Mouse (Mus musculus) ES-E14 (cell line): ENCODE results near the gene Prg4. TPM values are rescaled to one million over a fixed set of nuclear protein-coding genes. Genes with fewer than 3 reads are reported as not detected.

Experiments
- DNase-seq: peaks from one replicate; pipeline ENCODE4 v3.0.0-alpha.2; 2013; ENCODE audit warnings: low read depth, low spot score
- H3K27ac ChIP-seq: 2 replicates; pipeline ENCODE4 v1.5.1; 2012; ENCODE audit warnings: low read depth, mild to moderate bottlenecking, low read length, moderate library complexity, mixed read lengths; ENCODE audit not compliant: poor library complexity, insufficient read depth, severe bottlenecking
- H3K36me3 ChIP-seq: 2 replicates; pipeline ENCODE4 v1.6.1; 2012; ENCODE audit warnings: mild to moderate bottlenecking, low read length, moderate library complexity, mixed read lengths; ENCODE audit not compliant: control insufficient read depth, poor library complexity, insufficient read depth, severe bottlenecking
- H3K4me1 ChIP-seq, 2 experiments: fragments of 150-350 bp in 1 of 2; sonication (generic) in 1 of 2; 2 replicates each; pipeline ENCODE4 v1.6.1; 2012; ENCODE audit warnings: low read length in 2 of 2, mild to moderate bottlenecking in 1 of 2, mixed read lengths in 1 of 2; ENCODE audit not compliant: control insufficient read depth in 2 of 2, insufficient read depth in 2 of 2, poor library complexity in 1 of 2
- H3K4me3 ChIP-seq, 2 experiments: fragments of 150-350 bp in 1 of 2; sonication (generic) in 1 of 2; 2 replicates each; pipeline ENCODE4 v1.5.1; 2012; ENCODE audit warnings: low read length in 2 of 2, low read depth in 1 of 2, mild to moderate bottlenecking in 1 of 2, mixed read lengths in 1 of 2; ENCODE audit not compliant: insufficient read depth in 1 of 2, poor library complexity in 1 of 2, severe bottlenecking in 1 of 2
- H3K9ac ChIP-seq: 2 replicates; pipeline ENCODE4 v1.6.1; 2012; ENCODE audit warnings: low read depth, mild to moderate bottlenecking, low read length, mixed read lengths; ENCODE audit not compliant: poor library complexity, insufficient read depth, severe bottlenecking
- H3K9me3 ChIP-seq: fragments of 150-350 bp; sonication (generic); 2 replicates; pipeline ENCODE4 v1.6.1; 2012; ENCODE audit warnings: low read depth, mild to moderate bottlenecking, low read length; ENCODE audit not compliant: control insufficient read depth, insufficient read depth
- CHD2 ChIP-seq: IDR thresholded peaks from 2 replicates; pipeline ENCODE4 v1.6.1; 2014; ENCODE audit warnings: mild to moderate bottlenecking, low read depth, low read length, inconsistent platforms
- HCFC1 ChIP-seq: IDR thresholded peaks from 2 replicates; pipeline ENCODE4 v1.6.1; 2012; ENCODE audit warnings: low read length, inconsistent platforms, borderline replicate concordance; ENCODE audit not compliant: insufficient read depth
- MAFK ChIP-seq: IDR thresholded peaks from 2 replicates; pipeline ENCODE4 v1.6.1; 2014; ENCODE audit warnings: mild to moderate bottlenecking, low read depth, low read length, inconsistent platforms; ENCODE audit not compliant: insufficient read depth
- ZC3H11A ChIP-seq: IDR thresholded peaks from 2 replicates; pipeline ENCODE4 v1.6.1; 2012; ENCODE audit warnings: low read depth, mild to moderate bottlenecking, inconsistent platforms, low read length, borderline replicate concordance
- ZNF384 ChIP-seq: IDR thresholded peaks from 2 replicates; pipeline ENCODE4 v1.6.1; 2012; ENCODE audit warnings: low read depth, low read length, inconsistent platforms
- in situ Hi-C, 2 experiments: fragments of 600-800 bp; cut with MboI; formaldehyde crosslinking; loops; one replicate each; pipeline ENCODE4 v1.15.1; 2025; ENCODE audit warnings: low sequenced_read_pairs in 2 of 2, inconsistent platforms in 1 of 2; ENCODE audit not compliant: unreplicated experiment in 2 of 2
- total RNA-seq: library from RNA; depleted of rRNA; stranded (reverse); fragments of 300-350 nt; gene quantifications from 2 replicates; pipeline ENCODE4 v1.2.3, GENCODE M21; 2012

The Prg4 gene
- total RNA-seq, 1 experiment = 0.22 TPM

DNA sequence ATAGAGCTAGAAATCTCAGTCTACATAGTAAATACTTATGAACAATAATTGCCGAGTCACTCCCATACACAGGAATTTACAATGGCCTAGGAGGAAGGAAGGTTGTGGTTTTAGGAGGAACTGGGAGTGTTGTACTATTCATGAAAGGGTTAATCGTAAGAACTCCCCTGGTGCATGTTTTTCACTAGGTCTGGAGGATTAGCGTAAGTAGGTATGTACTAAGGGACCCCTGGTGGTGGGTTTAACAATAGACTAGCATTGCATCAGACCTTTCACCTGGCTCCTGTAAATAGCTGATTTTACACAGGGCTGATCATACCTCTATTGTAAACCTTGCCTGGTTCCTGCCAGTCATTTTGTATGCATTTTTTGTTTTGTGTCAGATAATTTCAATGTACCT is 39.7 kb downstream of the Prg4 start:
- no peaks in the 10 kb centered on the region for H3K4me1 ChIP-seq
- H3K9me3 ChIP-seq = no peaks in the 10 kb centered on the region
- H3K4me3 ChIP-seq = no peak overlapping the region
- H3K27ac ChIP-seq = no peak overlapping the region
- TF ChIP-seq HCFC1 = no peak
- no peak for TF ChIP-seq ZNF384
- peaks cover 34% of the 10 kb centered on the region for H3K36me3 ChIP-seq
- no peak overlapping the region for H3K9ac ChIP-seq
- peak; percentile 8 for DNase-seq
- in situ Hi-C loops = loop anchor here in 1 of 2 experiments (25.0 kb wide), 1 partner anchor 936 kb away; no protein-coding TSS in a partner anchor

DNA sequence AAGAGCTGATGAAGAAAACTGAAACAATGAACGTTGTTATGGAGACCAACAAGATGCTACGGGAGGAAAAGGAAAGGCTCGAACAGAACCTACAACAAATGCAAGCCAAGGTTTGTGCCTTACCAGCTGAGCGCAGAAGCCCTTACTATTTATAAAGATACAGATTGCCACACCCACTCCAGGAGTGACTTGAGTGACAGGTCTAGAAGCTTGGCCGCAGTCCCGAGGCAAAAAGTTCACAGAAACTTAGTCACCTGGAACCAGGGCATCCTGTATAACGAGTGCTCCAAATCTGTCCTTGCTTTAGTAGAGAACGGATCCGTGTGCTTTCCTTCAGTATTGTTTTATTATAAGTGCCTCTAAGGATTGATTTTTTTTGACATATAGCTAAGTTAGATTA is 40.3 kb downstream of the Prg4 start:
- in situ Hi-C loops = loop anchor here in 1 of 2 experiments (25.0 kb wide), 1 partner anchor 937 kb away; no protein-coding TSS in a partner anchor
- Histone ChIP-seq H3K9me3 (no peaks in the 10 kb centered on the region), H3K4me1 (no peaks in the 10 kb centered on the region), H3K36me3 (peaks cover 30% of the 10 kb centered on the region), H3K9ac (no peak overlapping the region), H3K4me3 (no peak overlapping the region), H3K27ac (peak overlapping the region; percentile 60; the same call in 1 of the 2 replicates)
- TF ChIP-seq MAFK (no peak), ZNF384 (no peak), HCFC1 (no peak), ZC3H11A (no peak), CHD2 (no peak)
- DNase-seq = no peak

DNA sequence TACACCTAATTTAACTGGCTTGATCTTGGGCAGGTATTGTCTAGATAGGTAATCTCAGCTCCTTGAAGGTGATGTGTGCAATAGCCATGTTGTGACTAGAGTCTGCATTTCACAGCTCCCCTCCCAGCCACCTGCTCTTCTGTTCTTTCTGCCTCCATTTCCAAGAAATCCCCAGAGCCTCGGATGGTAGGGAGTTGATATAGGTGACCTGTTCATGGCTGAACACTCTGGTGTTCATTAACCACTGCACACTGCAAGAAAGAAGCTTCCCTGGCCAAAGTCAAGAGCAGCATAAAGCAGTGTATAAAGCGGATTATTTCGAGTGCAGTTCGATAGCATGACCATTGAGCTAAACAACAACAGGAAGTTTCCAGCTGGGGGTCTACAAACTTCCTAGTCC is 47.5 kb downstream of the Prg4 start:
- in situ Hi-C loops = loop anchor here in 1 of 2 experiments (25.0 kb wide), 1 partner anchor 944 kb away; no protein-coding TSS in a partner anchor
- H3K36me3 ChIP-seq = peaks cover 33% of the 10 kb centered on the region
- no peak for TF ChIP-seq ZNF384
- no peak for DNase-seq
- no peaks in the 10 kb centered on the region for H3K4me1 ChIP-seq
- H3K4me3 ChIP-seq = no peak overlapping the region
- no peak overlapping the region for H3K9ac ChIP-seq
- H3K27ac ChIP-seq = no peak overlapping the region
- no peaks in the 10 kb centered on the region for H3K9me3 ChIP-seq

DNA sequence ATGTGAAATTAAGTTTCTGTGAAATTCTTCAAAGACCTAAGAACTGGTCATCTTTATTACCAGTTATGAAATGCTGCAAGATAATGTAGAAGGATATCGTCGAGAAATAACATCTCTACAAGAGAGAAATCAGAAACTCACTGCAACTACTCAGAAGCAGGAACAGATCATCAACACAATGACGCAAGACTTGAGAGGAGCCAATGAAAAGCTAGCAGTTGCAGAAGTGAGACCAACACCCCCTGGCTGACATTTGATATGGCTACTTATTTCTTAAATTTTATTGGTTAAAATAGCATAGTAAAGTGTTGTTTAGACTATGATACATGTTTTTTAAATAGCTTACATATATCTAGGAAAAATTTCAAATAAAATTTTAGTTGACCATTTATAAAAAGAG is 50.0 kb downstream of the Prg4 start:
- TF ChIP-seq CHD2 (no peak), ZC3H11A (no peak), HCFC1 (no peak)
- no peak for DNase-seq
- no peak overlapping the region for H3K9ac ChIP-seq
- no peaks in the 10 kb centered on the region for H3K4me1 ChIP-seq
- H3K27ac ChIP-seq = no peak overlapping the region
- in situ Hi-C loops = loop anchor here in 1 of 2 experiments (25.0 kb wide), 1 partner anchor 946 kb away; no protein-coding TSS in a partner anchor
- H3K9me3 ChIP-seq = no peaks in the 10 kb centered on the region
- H3K4me3 ChIP-seq = no peak overlapping the region
- H3K36me3 ChIP-seq = peaks cover 28% of the 10 kb centered on the region

DNA sequence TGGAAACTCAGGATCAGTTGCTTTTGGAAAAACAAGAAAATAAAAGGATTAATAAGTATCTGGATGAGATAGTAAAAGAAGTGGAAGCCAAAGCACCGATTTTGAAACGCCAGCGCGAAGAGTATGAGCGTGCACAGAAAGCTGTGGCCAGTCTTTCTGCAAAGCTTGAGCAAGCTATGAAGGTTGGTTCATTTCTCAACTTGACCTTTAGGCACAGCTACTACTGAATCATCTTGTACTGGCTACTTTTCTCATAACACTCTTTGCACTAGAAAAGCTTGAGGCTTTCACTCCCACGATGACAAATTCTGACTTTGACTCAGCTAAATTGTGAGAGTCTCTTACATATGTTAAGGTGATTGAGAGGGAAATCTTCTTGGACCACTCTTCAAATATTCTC is 56.0 kb downstream of the Prg4 start:
- DNase-seq = no peak
- Histone ChIP-seq H3K4me3 (no peak overlapping the region), H3K27ac (no peak overlapping the region), H3K9ac (no peak overlapping the region), H3K4me1 (no peaks in the 10 kb centered on the region), H3K36me3 (peaks cover 24% of the 10 kb centered on the region), H3K9me3 (no peaks in the 10 kb centered on the region)
- TF ChIP-seq HCFC1 (no peak), ZNF384 (no peak), ZC3H11A (no peak), CHD2 (no peak), MAFK (no peak)
- in situ Hi-C loops = loop anchor here in 1 of 2 experiments (25.0 kb wide), 1 partner anchor 952 kb away; no protein-coding TSS in a partner anchor
